Mouse (Mus musculus) midbrain, embryonic 14.5 days (tissue): ENCODE measurements around the gene BC048403. TPM values are rescaled to one million over a fixed set of nuclear protein-coding genes. Genes with fewer than 3 reads are reported as not detected.

ENCODE experiments used
- ATAC-seq: fragments of 200-750 bp; cut with Nextera tagmentation; 2 replicates; pipeline ENCODE4 v1.8.0; 2017; ENCODE audit warnings: moderate number of reproducible peaks, moderate library complexity; ENCODE audit not compliant: low FRiP score, low TSS enrichment
- DNase-seq: peaks from one replicate; pipeline ENCODE4 v3.0.0-alpha.2; 2015
- H3K27ac ChIP-seq: fragments of 300-500 bp; sonication (generic); replicated peaks from 2 replicates; pipeline ENCODE4 v1.5.1; 2014; ENCODE audit warnings: mild to moderate bottlenecking, low read depth, low read length, moderate library complexity
- H3K27me3 ChIP-seq: fragments of 300-500 bp; sonication (generic); 2 replicates; pipeline ENCODE4 v1.6.1; 2014; ENCODE audit warnings: low read length, control low read depth, mixed read lengths; ENCODE audit not compliant: control insufficient read depth, insufficient read depth
- H3K36me3 ChIP-seq: fragments of 300-500 bp; sonication (generic); 2 replicates; pipeline ENCODE4 v1.6.1; 2014; ENCODE audit warnings: low read length, control low read depth; ENCODE audit not compliant: control insufficient read depth, insufficient read depth
- H3K4me1 ChIP-seq: fragments of 300-500 bp; sonication (generic); 2 replicates; pipeline ENCODE4 v1.6.1; 2014; ENCODE audit warnings: mild to moderate bottlenecking, antibody characterized with exemption, low read length, control low read depth; ENCODE audit not compliant: control insufficient read depth, insufficient read depth
- H3K4me2 ChIP-seq: fragments of 300-500 bp; sonication (generic); 2 replicates; pipeline ENCODE4 v1.6.1; 2014; ENCODE audit warnings: mild to moderate bottlenecking, low read length, moderate library complexity
- H3K4me3 ChIP-seq: fragments of 300-500 bp; sonication (generic); replicated peaks from 2 replicates; pipeline ENCODE4 v1.5.1; 2014; ENCODE audit warnings: low read depth, low read length
- H3K9ac ChIP-seq: fragments of 300-500 bp; sonication (generic); replicated peaks from 2 replicates; pipeline ENCODE4 v1.6.1; 2014; ENCODE audit warnings: mild to moderate bottlenecking, low read length, moderate library complexity
- H3K9me3 ChIP-seq: fragments of 300-500 bp; sonication (generic); 2 replicates; pipeline ENCODE4 v1.6.1; 2016; ENCODE audit warnings: low read length, control low read depth, mixed read lengths; ENCODE audit not compliant: control insufficient read depth
- WGBS: fragments of 180-500 bp; shearing (Covaris S2); extraction: QIAGEN DNeasy Blood & Tissue Kit; methylation state at CpG from one replicate; pipeline ENCODE4 v1.1.7; 2014; 5-methylcytosine and 5-hydroxymethylcytosine counted together
- polyA plus RNA-seq: library from polyadenylated mRNA; unstranded; fragments of >200 nt; fragmentation: Nextera tagmentation; extraction: Ambion mirVana; gene quantifications from 2 replicates; pipeline ENCODE4 v1.2.1, GENCODE M21; 2014

The BC048403 gene
- polyA plus RNA-seq: 2.1 and 2.6 TPM in 2 replicates

GRCm38 (mm10) chr10:121739548-121740505 is at the start of gene BC048403:
Gene BC048403 (plus strand): TSS chr10:121739937.
- Histone ChIP-seq H3K36me3 (no peaks in the 10 kb centered on the region), H3K9ac (peak within 1 kb of the TSS; percentile 72), H3K4me3 (peak within 1 kb of the TSS; percentile 93), H3K4me2 (peak within 1 kb of the TSS; percentile 91), H3K9me3 (no peaks in the 10 kb centered on the region), H3K27me3 (no peaks in the 10 kb centered on the region), H3K4me1 (no peaks in the 10 kb centered on the region; the same call in 1 of the 2 replicates), H3K27ac (peak within 1 kb of the TSS; percentile 72)
- DNase-seq (peak; percentile 94), ATAC-seq (peak; percentile 91)
- WGBS: under 1% methylated on average over 66 of the region's 68 CpGs

DNA sequence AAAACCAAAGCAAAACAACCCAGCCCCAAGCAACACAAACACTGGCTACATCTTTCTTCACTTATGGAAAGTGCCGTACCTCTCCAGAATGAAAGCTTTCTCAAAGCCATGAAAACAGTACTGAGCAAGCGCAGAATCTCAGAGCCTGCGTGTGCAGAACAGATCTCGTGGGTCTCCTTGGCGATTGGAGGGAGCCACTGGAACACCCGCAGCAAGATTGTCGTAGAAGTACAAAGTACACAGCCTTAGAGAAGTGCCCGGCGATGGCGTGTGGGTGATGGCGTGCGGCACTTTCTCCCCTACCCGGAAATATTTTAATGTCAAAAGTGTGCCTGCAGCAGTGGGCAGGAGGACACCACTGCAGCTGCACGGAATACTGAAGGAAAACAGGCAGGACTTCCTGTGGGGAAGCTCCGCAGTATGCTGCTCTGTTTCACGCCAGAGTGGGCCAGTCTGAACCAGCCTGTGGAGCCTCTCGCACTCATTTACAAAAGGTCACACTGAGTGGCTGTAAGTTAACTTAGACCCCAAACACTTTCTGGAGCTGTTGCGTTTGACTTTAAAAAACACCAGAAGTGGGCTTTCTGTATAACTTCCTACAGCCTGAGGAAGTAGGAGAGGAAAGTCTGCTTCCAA is 46.7 kb upstream of the BC048403 start:
- no peaks in the 10 kb centered on the region for H3K9me3 ChIP-seq
- no peak overlapping the region for H3K9ac ChIP-seq
- DNase-seq (no peak), ATAC-seq (no peak)
- no peaks in the 10 kb centered on the region for H3K4me1 ChIP-seq
- H3K4me2 ChIP-seq: 0 out of 2 replicates have a peak overlapping the region, but pooled peaks have one; percentile 6
- H3K36me3 ChIP-seq: no peaks in the 10 kb centered on the region
- H3K27ac ChIP-seq: no peak overlapping the region
- 56% methylated on average over 18 of the region's 18 CpGs for WGBS
- no peaks in the 10 kb centered on the region for H3K27me3 ChIP-seq
- H3K4me3 ChIP-seq: no peak overlapping the region

DNA sequence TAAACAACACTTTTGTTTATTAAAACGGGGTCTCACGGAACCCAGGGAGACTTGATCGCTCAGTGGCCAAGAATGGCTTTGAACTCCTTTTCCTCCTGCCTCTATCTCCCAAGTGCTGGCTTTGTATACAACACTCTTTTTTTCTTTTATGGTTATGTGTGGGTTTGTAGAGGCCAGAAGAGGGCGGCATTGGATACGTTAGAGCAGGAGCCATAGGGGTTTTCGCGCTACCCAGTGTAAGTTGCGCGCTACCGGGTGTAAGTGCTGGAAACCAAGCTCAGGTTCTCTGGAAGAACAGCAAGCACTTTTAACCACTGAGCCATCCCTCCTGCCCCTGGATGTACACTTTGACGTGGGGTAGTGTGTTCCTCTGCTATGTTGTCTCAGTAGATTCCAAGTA is 45.2 kb upstream of the BC048403 start:
- H3K4me3 ChIP-seq: no peak overlapping the region
- H3K4me1 ChIP-seq: no peaks in the 10 kb centered on the region
- no peak overlapping the region for H3K4me2 ChIP-seq
- H3K27ac ChIP-seq: no peak overlapping the region
- H3K27me3 ChIP-seq: no peaks in the 10 kb centered on the region
- 79% methylated on average over 11 of the region's 11 CpGs for WGBS
- H3K36me3 ChIP-seq: no peaks in the 10 kb centered on the region
- no peaks in the 10 kb centered on the region for H3K9me3 ChIP-seq
- ATAC-seq (no peak), DNase-seq (no peak)
- no peak overlapping the region for H3K9ac ChIP-seq

DNA sequence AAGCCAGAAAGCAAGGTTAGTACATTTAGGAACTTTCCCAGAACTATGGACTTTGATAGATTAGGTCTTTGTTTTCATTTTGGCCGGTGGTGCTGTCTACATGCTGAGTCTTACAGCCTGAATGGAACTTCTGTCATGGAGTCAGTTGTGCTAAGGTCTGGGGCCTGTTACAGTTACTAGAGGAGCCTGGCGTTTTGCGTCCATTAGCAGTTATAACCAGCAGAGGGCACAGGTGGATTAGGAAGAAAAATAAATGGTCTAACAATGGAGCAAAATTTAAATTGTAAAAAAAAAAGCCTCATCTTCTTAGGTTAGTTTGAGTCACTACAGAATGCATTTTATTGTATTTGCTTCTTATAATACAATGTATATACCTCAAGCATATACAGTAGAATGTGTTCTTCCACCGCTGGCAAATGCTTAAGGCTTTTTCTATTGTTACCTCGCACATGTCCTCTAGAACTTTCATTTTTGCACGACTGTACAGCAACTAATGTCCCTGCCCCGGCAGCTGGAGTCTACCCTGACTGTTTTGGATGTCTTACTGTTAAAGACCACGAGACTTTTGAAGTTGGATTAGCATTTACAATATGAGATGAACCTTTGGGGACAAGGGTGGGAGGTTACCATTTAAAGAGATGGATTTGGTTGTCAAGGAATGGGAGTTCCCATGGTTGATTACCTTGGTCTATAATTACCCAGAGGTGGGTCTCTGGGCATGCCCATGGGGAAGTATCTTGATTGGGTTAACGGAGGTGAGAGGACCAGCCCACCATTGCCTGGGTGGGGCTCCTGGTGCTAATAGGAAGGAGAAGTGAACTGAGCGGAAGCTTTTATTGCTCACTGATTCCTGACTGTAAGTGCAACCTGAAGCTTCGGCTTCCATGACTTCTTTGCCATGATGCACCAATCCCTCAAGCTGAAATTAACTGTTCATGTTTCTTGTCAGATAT is 38.2 kb upstream of the BC048403 start:
- Histone ChIP-seq H3K9ac (no peak overlapping the region), H3K27me3 (no peaks in the 10 kb centered on the region), H3K4me1 (no peaks in the 10 kb centered on the region), H3K36me3 (no peaks in the 10 kb centered on the region), H3K9me3 (no peaks in the 10 kb centered on the region), H3K4me3 (no peak overlapping the region), H3K4me2 (no peak overlapping the region), H3K27ac (no peak overlapping the region)
- ATAC-seq (no peak), DNase-seq (peak; percentile 89)
- WGBS: 66% methylated on average over 11 of the region's 11 CpGs

DNA sequence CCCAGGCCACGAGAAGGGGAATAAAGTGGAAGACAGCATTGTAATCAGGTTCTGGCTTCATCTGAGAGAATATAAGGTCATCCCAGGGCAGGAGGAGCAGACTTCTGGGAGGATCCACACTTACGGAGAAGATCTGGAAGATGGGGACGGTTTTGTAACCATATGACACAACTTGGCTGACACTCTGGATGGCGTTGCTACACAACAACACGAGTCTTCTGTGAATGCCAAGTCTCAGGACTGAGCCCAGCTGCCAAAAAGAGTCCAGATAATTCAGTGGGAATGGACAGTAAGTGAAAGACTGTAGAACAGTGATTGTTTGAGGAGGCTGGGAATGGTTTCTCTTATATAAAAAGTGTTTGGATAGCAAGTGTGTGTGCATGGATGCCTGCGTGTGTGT is 36.1 kb upstream of the BC048403 start:
- 86% methylated on average over 6 of the region's 6 CpGs for WGBS

DNA sequence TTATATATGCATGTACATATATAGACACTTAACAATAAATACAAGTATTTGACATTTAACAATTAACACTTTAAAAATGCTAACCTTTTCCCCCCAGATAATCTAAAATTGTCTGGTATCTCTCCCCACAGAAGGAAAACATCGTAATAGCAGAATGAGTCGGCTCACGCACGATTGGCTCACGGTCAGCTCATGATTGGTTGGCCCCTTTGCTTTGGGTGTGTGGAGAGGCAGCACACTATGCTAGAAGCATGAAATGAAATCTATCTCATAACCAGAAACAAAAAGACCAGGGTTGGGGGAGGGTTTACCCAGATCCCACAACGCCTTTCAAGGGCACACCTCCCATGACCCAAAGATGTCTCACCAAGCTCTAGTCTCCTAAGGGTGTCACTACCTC is 34.9 kb upstream of the BC048403 start:
- no peak for ATAC-seq
- WGBS: 94% methylated on average over 6 of the region's 6 CpGs
- Histone ChIP-seq H3K36me3 (no peaks in the 10 kb centered on the region), H3K4me1 (no peaks in the 10 kb centered on the region), H3K4me3 (no peak overlapping the region), H3K9ac (no peak overlapping the region), H3K27ac (no peak overlapping the region), H3K27me3 (no peaks in the 10 kb centered on the region), H3K9me3 (no peaks in the 10 kb centered on the region), H3K4me2 (no peak overlapping the region)
- DNase-seq: no peak

More for the DNA sequence above, 36.1 kb upstream of the BC048403 start:
- no peak overlapping the region for H3K27ac ChIP-seq
- H3K9ac ChIP-seq: no peak overlapping the region
- ATAC-seq (no peak), DNase-seq (no peak)
- no peaks in the 10 kb centered on the region for H3K36me3 ChIP-seq
- H3K27me3 ChIP-seq: no peaks in the 10 kb centered on the region
- no peaks in the 10 kb centered on the region for H3K9me3 ChIP-seq
- H3K4me2 ChIP-seq: no peak overlapping the region
- no peaks in the 10 kb centered on the region for H3K4me1 ChIP-seq
- no peak overlapping the region for H3K4me3 ChIP-seq

- DNase-seq: no peak
- H3K4me1 ChIP-seq: no peaks in the 10 kb centered on the region
- WGBS: 92% methylated on average over 15 of the region's 15 CpGs
- H3K4me2 ChIP-seq: no peak overlapping the region
- no peak for ATAC-seq
- H3K27me3 ChIP-seq: no peaks in the 10 kb centered on the region
- no peak overlapping the region for H3K4me3 ChIP-seq
- no peaks in the 10 kb centered on the region for H3K36me3 ChIP-seq
- no peak overlapping the region for H3K27ac ChIP-seq
- no peaks in the 10 kb centered on the region for H3K9me3 ChIP-seq
- no peak overlapping the region for H3K9ac ChIP-seq
These were observed 34.2 kb upstream of the BC048403 start for GRCm38 (mm10) chr10:121705399-121706163.

- H3K9ac ChIP-seq: no peak overlapping the region
- H3K4me2 ChIP-seq: no peak overlapping the region
- H3K27ac ChIP-seq: no peak overlapping the region
- no peak overlapping the region for H3K4me3 ChIP-seq
- DNase-seq: no peak
- no peaks in the 10 kb centered on the region for H3K27me3 ChIP-seq
- no peaks in the 10 kb centered on the region for H3K4me1 ChIP-seq
- H3K36me3 ChIP-seq: no peaks in the 10 kb centered on the region
- H3K9me3 ChIP-seq: no peaks in the 10 kb centered on the region
- ATAC-seq: no peak
These were observed 22.9 kb upstream of the BC048403 start for GRCm38 (mm10) chr10:121716862-121717261.
